Mouse (Mus musculus): ENCODE measurements at regions not wholly inside any gene's neighbourhood (a gene's known extent, or its start where the extent isn't known, plus 50 kb on each side); places are given as distances from the start of the nearest gene placed in this dataset.

DNA sequence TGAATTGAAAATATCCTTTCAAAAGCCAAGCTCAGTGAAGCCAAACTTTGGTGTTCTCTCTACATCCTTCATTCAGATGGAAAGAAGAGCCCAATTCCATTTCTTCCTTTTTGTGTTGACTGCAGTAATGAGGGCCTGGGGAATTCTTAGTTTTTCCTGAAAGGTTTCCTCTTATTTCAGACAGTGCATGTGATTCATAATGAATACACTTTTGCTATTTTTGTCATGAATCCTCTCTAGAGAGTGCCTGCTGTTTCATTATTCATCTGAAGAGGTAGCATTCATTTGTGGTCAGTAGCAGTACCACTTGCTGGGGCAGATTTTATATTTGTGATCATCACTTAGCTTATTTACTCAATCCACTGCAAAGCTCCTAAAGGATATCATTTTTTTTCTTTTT lies 303.0 kb upstream of the Anxa10 start:
- no peak overlapping the region for H3K27ac ChIP-seq (ENCODE audit: poor library complexity, severe bottlenecking)
- no peaks in the 10 kb centered on the region; the same call in 1 of the 2 replicates for H3K9me3 ChIP-seq (replicated peaks)
- ATAC-seq (ENCODE audit: insufficient number of reproducible peaks, low FRiP score) = no peak
- no peaks in the 10 kb centered on the region for H3K4me1 ChIP-seq (replicated peaks)
- H3K4me2 ChIP-seq = no peak overlapping the region
- H3K9ac ChIP-seq = no peak overlapping the region
- H3K4me3 ChIP-seq = no peak overlapping the region
- no peaks in the 10 kb centered on the region for H3K27me3 ChIP-seq (replicated peaks)
- H3K36me3 ChIP-seq = no peaks in the 10 kb centered on the region

- Histone ChIP-seq H3K4me1 (replicated peaks) (peaks cover 6% of the 10 kb centered on the region), H3K4me2 (no peak overlapping the region), H3K4me3 (no peak overlapping the region), H3K27ac (ENCODE audit: poor library complexity, severe bottlenecking) (no peak overlapping the region), H3K27me3 (replicated peaks) (no peaks in the 10 kb centered on the region), H3K9me3 (replicated peaks) (no peaks in the 10 kb centered on the region), H3K36me3 (no peaks in the 10 kb centered on the region), H3K9ac (no peak overlapping the region)
- ATAC-seq (ENCODE audit: insufficient number of reproducible peaks, low FRiP score) = peak; percentile 71; the same call in 1 of the 2 replicates
- WGBS = 22% methylated on average over 6 of the region's 6 CpGs
Measured at GRCm38 (mm10) chr8:62417549-62417948, 294.6 kb upstream of the Anxa10 start.
